10 mouse cellular contexts compared by ENCODE assay signal in the genomic region with DNA sequence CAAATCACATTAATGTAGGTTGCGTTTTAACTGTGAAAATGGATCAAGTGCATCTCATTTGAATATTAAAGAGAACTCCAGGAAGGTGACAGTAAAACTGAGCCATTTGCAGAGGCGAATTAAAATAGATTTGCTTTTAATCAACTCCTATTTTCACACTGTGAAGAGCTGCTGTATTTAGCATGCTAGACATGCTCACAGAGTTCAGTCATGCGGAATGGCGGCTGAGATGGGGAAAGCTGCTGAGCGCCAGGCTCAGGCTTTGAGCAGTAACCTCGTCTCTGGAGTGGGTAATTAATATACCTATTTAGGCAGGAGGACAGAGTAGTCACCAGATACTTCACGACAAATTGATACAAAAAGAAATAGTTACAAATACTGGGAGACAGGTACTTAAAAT. TPM values are rescaled to one million over a fixed set of nuclear protein-coding genes. Genes with fewer than 3 reads are reported as not detected.
A peak's percentile ranks its signal among the peaks of the same experiment; 100 is the strongest.
DNase-seq lines count a peak whose midpoint lies in the region; ATAC-seq and TF ChIP-seq lines count a peak whose summit lies in the region.
"Had no signal": no experiment of that assay in that cellular context is flagged by ENCODE, and none has a peak within 500 bp of the region (broad histone marks: within the 10 kb centered on the region; RNA-seq: fewer than 3 reads in every experiment).

No protein-coding gene starts in this region.

- no peak for DNase-seq in heart, adult 2 months
- DNase-seq in heart, embryonic 10.5 days (ENCODE audit: low spot score) = no peak
- DNase-seq in Muller cell, postnatal 12 days (ENCODE audit: inconsistent ontology term) = peak; percentile 81
- DNase-seq in thymus, postnatal 25 days = no peak
- DNase-seq in urinary bladder, postnatal 25 days (ENCODE audit: low spot score) = no peak
- DNase-seq: layer of hippocampus, adult 9-11 months; liver, embryonic 13.5 days had no signal

- H3K4me3 ChIP-seq in heart, adult 2 months = no peak overlapping the region
- H3K4me3 ChIP-seq in heart, embryonic 10.5 days = no peak overlapping the region
- no peak overlapping the region for H3K4me3 ChIP-seq in hindbrain, embryonic 13.5 days
- no peak overlapping the region for H3K4me3 ChIP-seq in midbrain, embryonic 13.5 days (replicated peaks)
- H3K4me3 ChIP-seq: liver, embryonic 13.5 days had no signal

- intact Hi-C loops in heart, adult 2 months (cut with DNase I) = no loop called here

- H3K79me2 ChIP-seq in heart, adult 2 months (replicated peaks; ENCODE audit: control insufficient read depth, insufficient read depth, low read length) = no peaks in the 10 kb centered on the region

- H3K4me2 ChIP-seq in hindbrain, embryonic 13.5 days = peak overlapping the region; percentile 18
- H3K4me2 ChIP-seq in midbrain, embryonic 13.5 days (replicated peaks) = no peak overlapping the region
- H3K4me2 ChIP-seq: liver, embryonic 13.5 days had no signal

- no peak for TF ChIP-seq EP300 in heart, adult 2 months (IDR thresholded peaks at IDR 0.05; ENCODE audit: insufficient read depth, low read depth, low read length)

- no peaks in the 10 kb centered on the region for H3K9me3 ChIP-seq in heart, embryonic 10.5 days
- H3K9me3 ChIP-seq in hindbrain, embryonic 13.5 days = no peaks in the 10 kb centered on the region
- H3K9me3 ChIP-seq in midbrain, embryonic 13.5 days = no peaks in the 10 kb centered on the region
- H3K9me3 ChIP-seq: liver, embryonic 13.5 days had no signal

- TF ChIP-seq POLR2A in heart, adult 2 months (IDR thresholded peaks at IDR 0.05; ENCODE audit: insufficient read depth, low read depth, low read length) = 0 out of 2 replicates have a peak, but pooled peaks have one; percentile 21

- no peak overlapping the region for H3K9ac ChIP-seq in heart, adult 2 months (ENCODE audit: low read depth, low read length)
- H3K9ac ChIP-seq in hindbrain, embryonic 13.5 days = no peak overlapping the region
- H3K9ac ChIP-seq in midbrain, embryonic 13.5 days (replicated peaks) = no peak overlapping the region
- H3K9ac ChIP-seq: liver, embryonic 13.5 days had no signal

- no peak for ATAC-seq in hindbrain, embryonic 13.5 days (ENCODE audit: low FRiP score)
- no peak for ATAC-seq in midbrain, embryonic 13.5 days
- no peak for ATAC-seq in monocyte, adult 5-6 weeks (replicated peaks; ENCODE audit: insufficient number of reproducible peaks, low FRiP score, low TSS enrichment, poor library complexity, severe bottlenecking)

- H3K27ac ChIP-seq in heart, adult 2 months = peak overlapping the region; percentile 36
- no peak overlapping the region for H3K27ac ChIP-seq in heart, embryonic 10.5 days
- peak overlapping the region; percentile 53 for H3K27ac ChIP-seq in hindbrain, embryonic 13.5 days
- H3K27ac ChIP-seq in midbrain, embryonic 13.5 days = peak overlapping the region; percentile 53
- H3K27ac ChIP-seq: liver, embryonic 13.5 days had no signal

- TF ChIP-seq CTCF in heart, adult 2 months (IDR thresholded peaks at IDR 0.05) = no peak

- 60% methylated on average over 7 of the region's 7 CpGs for WGBS in heart, adult 2 months
- WGBS in heart, embryonic 10.5 days = 44% methylated on average over 7 of the region's 7 CpGs
- 10% methylated on average over 7 of the region's 7 CpGs for WGBS in hindbrain, embryonic 13.5 days
- WGBS in midbrain, embryonic 13.5 days = 9% methylated on average over 7 of the region's 7 CpGs

- H3K36me3 ChIP-seq in heart, adult 2 months (ENCODE audit: control insufficient read depth, insufficient read depth, low read length) = peaks cover 3% of the 10 kb centered on the region; the same call in 1 of the 2 replicates
- no peaks in the 10 kb centered on the region for H3K36me3 ChIP-seq in heart, embryonic 10.5 days
- no peaks in the 10 kb centered on the region for H3K36me3 ChIP-seq in hindbrain, embryonic 13.5 days
- H3K36me3 ChIP-seq in midbrain, embryonic 13.5 days = no peaks in the 10 kb centered on the region
- H3K36me3 ChIP-seq: liver, embryonic 13.5 days had no signal

- H3K27me3 ChIP-seq in heart, adult 2 months (ENCODE audit: control insufficient read depth, insufficient read depth, low read length) = no peaks in the 10 kb centered on the region
- no peaks in the 10 kb centered on the region for H3K27me3 ChIP-seq in heart, embryonic 10.5 days (ENCODE audit: insufficient read depth, poor library complexity, severe bottlenecking)
- no peaks in the 10 kb centered on the region for H3K27me3 ChIP-seq in hindbrain, embryonic 13.5 days
- no peaks in the 10 kb centered on the region for H3K27me3 ChIP-seq in midbrain, embryonic 13.5 days
- H3K27me3 ChIP-seq: liver, embryonic 13.5 days had no signal

- H3K4me1 ChIP-seq in heart, adult 2 months (ENCODE audit: control insufficient read depth, insufficient read depth, low read length) = 0 out of 2 replicates have a peak, but pooled peaks cover 1% of the 10 kb centered on the region
- H3K4me1 ChIP-seq in heart, embryonic 10.5 days = peaks cover 18% of the 10 kb centered on the region
- peaks cover 30% of the 10 kb centered on the region for H3K4me1 ChIP-seq in hindbrain, embryonic 13.5 days (replicated peaks)
- H3K4me1 ChIP-seq in midbrain, embryonic 13.5 days (replicated peaks) = peaks cover 39% of the 10 kb centered on the region

RNA-seq across cellular contexts. Expression of a gene that starts 3.5 kb away (rescaled TPM):
- total RNA-seq in heart, adult 2 months (2021) = 10 to 100 TPM; 28.0 to 28.9 TPM
- polyA plus RNA-seq in heart, adult 2 months (2012; rRNA removed) = 10.7 and 11.5 TPM in 2 replicates
- 6.0 and 8.4 TPM in 2 replicates for polyA plus RNA-seq in heart, embryonic 10.5 days (2016; fragmentation: Nextera tagmentation; extraction: Ambion mirVana)
- polyA plus RNA-seq in hindbrain, embryonic 13.5 days (2015; fragmentation: Nextera tagmentation; extraction: Ambion mirVana) = 19.2 and 19.7 TPM in 2 replicates
- polyA plus RNA-seq in midbrain, embryonic 13.5 days (2015; fragmentation: Nextera tagmentation; extraction: Ambion mirVana) = 18.3 and 20.5 TPM in 2 replicates
- 39.8 to 81.5 TPM (median 48.1 TPM) in 3 replicates for total RNA-seq in monocyte, adult 5-6 weeks (2017)
